Mouse (Mus musculus) lung, adult 2 months (tissue): ENCODE measurements around the gene Gm4450.

Source experiments
- CTCF ChIP-seq: fragments of 200-500 bp; IDR thresholded peaks from 2 replicates; pipeline ENCODE4 v1.5.1; 2011; ENCODE audit warnings: mild to moderate bottlenecking, low read length, control low read depth; ENCODE audit not compliant: insufficient read depth
- POLR2A ChIP-seq: fragments of 200-500 bp; IDR thresholded peaks from 2 replicates; pipeline ENCODE4 v1.6.1; 2011; ENCODE audit warnings: low read depth, mild to moderate bottlenecking, control low read depth, low read length, borderline replicate concordance; ENCODE audit errors: extremely low read depth

GRCm38 (mm10) chr3:98426749-98427148 lies 30.2 kb downstream of the Gm4450 start:
- no peak for TF ChIP-seq CTCF
- no peak for TF ChIP-seq POLR2A
